Mouse (Mus musculus) CD4-positive, CD25-positive, alpha-beta regulatory T cell, adult 4 months (primary cell): ENCODE measurements around the gene Adgrf3. TPM values are rescaled to one million over a fixed set of nuclear protein-coding genes. Genes with fewer than 3 reads are reported as not detected.

Experiments
- ATAC-seq: one replicate; pipeline ENCODE4 v1.8.0; 2017
- polyA plus RNA-seq, 2 experiments: library from polyadenylated mRNA; unstranded; fragments of 100-300 nt; shearing (Covaris generic); gene quantifications; one replicate each; pipeline ENCODE4 v1.2.1; 2017

The Adgrf3 gene
- polyA plus RNA-seq, 2 experiments from 2014 or later = not detected

GRCm38 (mm10) chr5:30201521-30201920, 4.0 kb downstream of the Adgrf3 start:
- ATAC-seq = no peak

- ATAC-seq = no peak
These were observed 7.3 kb downstream of the Adgrf3 start for GRCm38 (mm10) chr5:30198257-30198656.

- ATAC-seq = no peak
These were observed 10.2 kb downstream of the Adgrf3 start for GRCm38 (mm10) chr5:30195340-30195739.

- ATAC-seq = no peak
These were observed 13.1 kb downstream of the Adgrf3 start for GRCm38 (mm10) chr5:30192452-30192851.

- ATAC-seq = no peak
These were observed 17.6 kb downstream of the Adgrf3 start for GRCm38 (mm10) chr5:30187687-30188485.

GRCm38 (mm10) chr5:30175811-30176210, 29.7 kb downstream of the Adgrf3 start:
- ATAC-seq = no peak

GRCm38 (mm10) chr5:30172931-30173692, 32.4 kb downstream of the Adgrf3 start:
- no peak for ATAC-seq

- ATAC-seq = no peak
These were observed 33.4 kb downstream of the Adgrf3 start for GRCm38 (mm10) chr5:30172115-30172514.

- ATAC-seq = no peak
These were observed 35.1 kb downstream of the Adgrf3 start for GRCm38 (mm10) chr5:30170303-30170940.

- no peak for ATAC-seq
These were observed 40.1 kb downstream of the Adgrf3 start for GRCm38 (mm10) chr5:30165234-30165946.

- no peak for ATAC-seq
These were observed 43.2 kb downstream of the Adgrf3 start for GRCm38 (mm10) chr5:30162339-30162738.

- ATAC-seq = no peak
These were observed 43.7 kb downstream of the Adgrf3 start for GRCm38 (mm10) chr5:30161836-30162235.

- ATAC-seq = no peak
These were observed 45.9 kb downstream of the Adgrf3 start for GRCm38 (mm10) chr5:30159601-30160000.

GRCm38 (mm10) chr5:30155821-30156629, 49.5 kb downstream of the Adgrf3 start:
- peak; percentile 36 for ATAC-seq

- ATAC-seq = peak; percentile 25
These were observed 50.1 kb downstream of the Adgrf3 start for GRCm38 (mm10) chr5:30155395-30155792.

- peak; percentile 82 for ATAC-seq
These were observed 50.8 kb downstream of the Adgrf3 start, which contains the start of the genes Hadha and Hadhb for GRCm38 (mm10) chr5:30154474-30155394. Gene Hadha (minus strand): TSS chr5:30155162. Gene Hadhb (plus strand): TSS chr5:30155248.

GRCm38 (mm10) chr5:30154013-30154412, 51.5 kb downstream of the Adgrf3 start:
- no peak for ATAC-seq

- ATAC-seq = no peak
These were observed 52.3 kb downstream of the Adgrf3 start for GRCm38 (mm10) chr5:30153222-30153621.

- ATAC-seq = no peak
These were observed 53.1 kb downstream of the Adgrf3 start for GRCm38 (mm10) chr5:30152413-30152812.

GRCm38 (mm10) chr5:30152007-30152406, 53.5 kb downstream of the Adgrf3 start:
- ATAC-seq = no peak
